Mouse (Mus musculus) lung, adult 2 months (tissue): Measurements from ENCODE around the gene Elob. TPM values are rescaled to one million over a fixed set of nuclear protein-coding genes. Genes with fewer than 3 reads are reported as not detected.

ENCODE experiments used
- DNase-seq: peaks from one replicate; pipeline ENCODE4 v3.0.0; 2022
- H3K4me1 ChIP-seq: fragments of 200-500 bp; 2 replicates; pipeline ENCODE4 v1.6.1; 2011; ENCODE audit warnings: low read length; ENCODE audit not compliant: control insufficient read depth, insufficient read depth
- H3K4me3 ChIP-seq: fragments of 200-500 bp; replicated peaks from 2 replicates; pipeline ENCODE3; 2011; ENCODE audit warnings: low read depth, mild to moderate bottlenecking, control low read depth, low read length; ENCODE audit errors: extremely low read depth
- CTCF ChIP-seq: fragments of 200-500 bp; IDR thresholded peaks from 2 replicates; pipeline ENCODE4 v1.5.1; 2011; ENCODE audit warnings: mild to moderate bottlenecking, low read length, control low read depth; ENCODE audit not compliant: insufficient read depth
- POLR2A ChIP-seq: fragments of 200-500 bp; IDR thresholded peaks from 2 replicates; pipeline ENCODE4 v1.6.1; 2011; ENCODE audit warnings: low read depth, mild to moderate bottlenecking, control low read depth, low read length, borderline replicate concordance; ENCODE audit errors: extremely low read depth
- WGBS: fragments of 180-500 bp; shearing (Covaris S2); methylation state at CpG from one replicate; pipeline ENCODE4 v1.1.7; 2018; 5-methylcytosine and 5-hydroxymethylcytosine counted together
- polyA plus RNA-seq: library from polyadenylated mRNA; depleted of rRNA; stranded (reverse); fragments of >200 nt; gene quantifications from 2 replicates; pipeline ENCODE4 v1.2.3, GENCODE M21; 2012

The Elob gene
- polyA plus RNA-seq, 1 experiment, result 470 TPM

- WGBS, result 42% methylated on average over 25 of the region's 25 CpGs
- H3K4me3 ChIP-seq, result no peak overlapping the region
- TF ChIP-seq POLR2A (no peak), CTCF (no peak)
- peaks cover 16% of the 10 kb centered on the region for H3K4me1 ChIP-seq
- no peak for DNase-seq
Observed at GRCm38 (mm10) chr17:23806867-23807266, 22.1 kb downstream of the Elob start.

GRCm38 (mm10) chr17:23804426-23805085 is 24.4 kb downstream of the Elob start:
- TF ChIP-seq CTCF, result no peak
- TF ChIP-seq POLR2A, result no peak
- peak overlapping the region; percentile 89 for H3K4me3 ChIP-seq
- no peak for DNase-seq
- under 1% methylated on average over 8 of the region's 8 CpGs for WGBS
- peaks cover 16% of the 10 kb centered on the region for H3K4me1 ChIP-seq

DNA sequence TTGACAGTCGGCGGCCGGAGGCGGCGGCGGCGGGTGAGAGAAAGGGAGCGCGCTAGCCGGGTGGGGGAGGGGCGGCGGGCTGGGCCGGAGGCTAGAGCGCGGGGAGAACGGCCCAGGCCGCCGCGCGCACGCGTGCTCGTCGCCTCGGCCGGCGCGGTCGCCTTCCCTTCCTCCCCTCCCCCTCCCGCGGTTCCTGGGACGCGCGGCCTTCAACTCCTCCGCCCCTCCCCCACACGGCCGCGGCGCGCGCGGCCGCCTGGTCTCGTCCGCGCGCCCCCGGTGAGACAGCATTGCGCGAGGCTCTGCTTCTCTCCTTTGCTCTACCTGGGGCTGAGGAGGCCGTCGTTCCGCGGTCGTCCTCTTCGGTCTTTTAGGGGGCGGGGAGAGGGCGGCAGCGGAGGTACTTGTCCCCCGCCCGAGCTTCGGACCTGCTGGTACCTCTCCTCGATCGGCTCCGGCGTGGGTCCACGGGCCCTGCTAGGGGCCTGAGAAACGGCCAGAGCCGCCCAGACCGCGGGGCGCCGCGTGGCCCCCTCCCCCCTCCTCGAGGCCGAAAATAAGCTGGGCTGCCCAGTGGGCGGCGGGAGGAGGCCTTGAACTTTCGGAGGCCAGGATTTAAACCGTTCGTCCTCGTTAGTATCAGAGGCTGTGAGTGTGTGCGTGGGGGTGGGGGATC is 25.4 kb downstream of the Elob start:
- TF ChIP-seq CTCF, result no peak
- peak overlapping the region; percentile 89 for H3K4me3 ChIP-seq
- under 1% methylated on average over 56 of the region's 83 CpGs for WGBS
- no peak for DNase-seq
- H3K4me1 ChIP-seq, result peaks cover 16% of the 10 kb centered on the region

DNA sequence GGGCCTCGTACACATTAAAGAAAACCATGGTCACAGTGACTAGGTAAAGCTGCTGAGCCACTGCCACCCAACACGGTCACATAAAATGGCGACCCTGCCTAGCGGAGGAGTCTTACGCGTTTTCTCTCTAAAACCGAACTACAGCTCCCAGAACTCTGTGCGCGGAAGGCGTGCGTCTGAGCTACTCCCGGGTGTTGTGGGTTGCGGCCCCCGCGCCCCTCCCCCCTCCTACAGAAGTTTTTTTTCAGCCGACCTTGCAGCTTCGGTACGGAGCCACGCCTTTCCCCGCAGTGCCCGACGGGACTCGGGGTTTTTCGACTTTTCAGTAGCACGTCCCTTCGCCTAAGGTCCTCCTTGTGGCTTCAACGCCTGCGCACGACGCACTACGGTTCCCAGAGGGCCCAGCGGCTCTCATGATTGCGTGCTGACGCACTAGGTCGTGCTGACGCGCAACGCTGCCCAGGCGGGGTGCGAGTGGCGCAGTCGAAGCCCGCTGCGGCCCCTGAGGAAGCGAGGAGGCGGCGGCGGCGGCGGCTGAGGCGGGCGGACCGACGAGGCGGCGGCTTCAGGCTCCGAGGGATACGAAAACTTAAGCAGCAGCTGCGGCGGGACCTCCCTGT is 26.1 kb downstream of the Elob start:
- TF ChIP-seq POLR2A (peak; percentile 96), CTCF (no peak)
- 1% methylated on average over 60 of the region's 60 CpGs for WGBS
- Histone ChIP-seq H3K4me3 (peak overlapping the region; percentile 89), H3K4me1 (peaks cover 16% of the 10 kb centered on the region)
- peak; percentile 94 for DNase-seq

GRCm38 (mm10) chr17:23801627-23802026 is 27.3 kb downstream of the Elob start:
- Histone ChIP-seq H3K4me1 (peaks cover 10% of the 10 kb centered on the region), H3K4me3 (no peak overlapping the region)
- TF ChIP-seq CTCF, result no peak
- TF ChIP-seq POLR2A, result no peak
- DNase-seq, result no peak
- 95% methylated on average over 10 of the region's 10 CpGs for WGBS

GRCm38 (mm10) chr17:23797316-23797715 is 31.6 kb downstream of the Elob start:
- 0 out of 2 replicates have a peak, but pooled peaks cover 2% of the 10 kb centered on the region for H3K4me1 ChIP-seq
- no peak for TF ChIP-seq CTCF
- no peak for TF ChIP-seq POLR2A

DNA sequence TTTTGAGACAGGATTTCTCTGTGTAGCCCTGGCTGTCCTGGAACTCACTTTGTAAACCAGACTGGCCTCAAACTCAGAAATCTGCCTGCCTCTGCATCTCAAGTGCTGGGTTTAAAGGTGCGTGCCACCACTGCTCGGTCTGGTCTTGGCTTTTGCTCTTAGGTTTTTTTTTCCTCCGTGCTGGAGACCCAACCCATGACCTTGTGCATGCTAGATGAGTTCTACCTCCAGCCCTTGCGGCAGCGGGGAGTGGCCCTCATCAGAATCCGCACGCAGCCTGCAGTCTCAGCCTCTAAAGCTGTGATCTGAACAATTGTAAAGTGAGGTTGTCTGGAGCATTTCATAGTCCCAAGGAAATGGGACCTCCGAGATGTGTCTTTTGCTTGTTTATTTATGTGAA is 33.6 kb downstream of the Elob start:
- TF ChIP-seq POLR2A, result no peak
- no peak for TF ChIP-seq CTCF
- Histone ChIP-seq H3K4me1 (peaks cover 4% of the 10 kb centered on the region; the same call in 1 of the 2 replicates), H3K4me3 (no peak overlapping the region)
- DNase-seq, result no peak
- 97% methylated on average over 8 of the region's 8 CpGs for WGBS

More at GRCm38 (mm10) chr17:23797316-23797715, 31.6 kb downstream of the Elob start:
- no peak overlapping the region for H3K4me3 ChIP-seq
- 60% methylated on average over 7 of the region's 7 CpGs for WGBS
- no peak for DNase-seq

GRCm38 (mm10) chr17:23791079-23791357 is 37.9 kb downstream of the Elob start:
- no peak for DNase-seq

GRCm38 (mm10) chr17:23790269-23791078 is 38.5 kb downstream of the Elob start, which contains the start of gene Srrm2:
Gene Srrm2, plus strand, starts transcription at chr17:23790532.
- DNase-seq, result peak; percentile 67
- peak; percentile 60 for TF ChIP-seq POLR2A
- TF ChIP-seq CTCF, result no peak
- WGBS, result 3% methylated on average over 29 of the region's 29 CpGs

More at GRCm38 (mm10) chr17:23791079-23791357, 37.9 kb downstream of the Elob start:
- no peak overlapping the region for H3K4me3 ChIP-seq
- H3K4me1 ChIP-seq, result peaks cover 9% of the 10 kb centered on the region
- 53% methylated on average over 2 of the region's 2 CpGs for WGBS
- TF ChIP-seq POLR2A (no peak), CTCF (no peak)

More at GRCm38 (mm10) chr17:23790269-23791078, 38.5 kb downstream of the Elob start, which contains the start of gene Srrm2:
- Histone ChIP-seq H3K4me3 (peak within 1 kb of the TSS; percentile 69), H3K4me1 (peaks cover 9% of the 10 kb centered on the region)
